Mouse (Mus musculus): ENCODE data around the gene Gm47289. TPM values are rescaled to one million over a fixed set of nuclear protein-coding genes. Genes with fewer than 3 reads are reported as not detected.

The Gm47289 gene
- total RNA-seq, 1 experiment: not detected

- Histone ChIP-seq H3K9me3 (ENCODE audit: control insufficient read depth, insufficient read depth, low read depth, low read length) (no peaks in the 10 kb centered on the region), H3K27ac (ENCODE audit: insufficient read depth, low read depth, low read length, poor library complexity, severe bottlenecking) (no peak overlapping the region), H3K4me1 (ENCODE audit: control insufficient read depth in 2 of 2, insufficient read depth in 2 of 2, low read length in 2 of 2, poor library complexity in 1 of 2) (peaks cover 0 to 3% of the 10 kb centered on the region in 2 experiments; a peak in 1 of 4 replicates), H3K9ac (ENCODE audit: insufficient read depth, low read depth, low read length, poor library complexity, severe bottlenecking) (no peak overlapping the region), H3K4me3 (ENCODE audit: insufficient read depth in 1 of 2, low read depth in 1 of 2, low read length in 2 of 2, poor library complexity in 1 of 2, severe bottlenecking in 1 of 2) (no peak overlapping the region), H3K36me3 (ENCODE audit: control insufficient read depth, insufficient read depth, low read length, poor library complexity, severe bottlenecking) (no peaks in the 10 kb centered on the region)
- no peak for TF ChIP-seq MAFK (IDR thresholded peaks at IDR 0.05; ENCODE audit: insufficient read depth, low read depth, low read length)
- TF ChIP-seq HCFC1 (IDR thresholded peaks at IDR 0.05; ENCODE audit: borderline replicate concordance, insufficient read depth, low read length): no peak
- no peak for TF ChIP-seq CHD2 (IDR thresholded peaks at IDR 0.05; ENCODE audit: low read depth, low read length)
- TF ChIP-seq ZNF384 (IDR thresholded peaks at IDR 0.05; ENCODE audit: low read depth, low read length): no peak
- TF ChIP-seq ZC3H11A (IDR thresholded peaks at IDR 0.05; ENCODE audit: borderline replicate concordance, low read depth, low read length): no peak
- no peak for DNase-seq (ENCODE audit: low read depth, low spot score)
- in situ Hi-C loops (cut with MboI; ENCODE audit: low sequenced_read_pairs in 2 of 2, unreplicated experiment in 2 of 2): no loop called here
Measured at GRCm38 (mm10) chr9:119155416-119155815, 3.5 kb upstream of the Gm47289 start.

- TF ChIP-seq ZC3H11A (IDR thresholded peaks at IDR 0.05; ENCODE audit: borderline replicate concordance, low read depth, low read length): no peak
- no peaks in the 10 kb centered on the region for H3K36me3 ChIP-seq (ENCODE audit: control insufficient read depth, insufficient read depth, low read length, poor library complexity, severe bottlenecking)
- no peaks in the 10 kb centered on the region for H3K9me3 ChIP-seq (ENCODE audit: control insufficient read depth, insufficient read depth, low read depth, low read length)
- H3K4me1 ChIP-seq (ENCODE audit: control insufficient read depth in 2 of 2, insufficient read depth in 2 of 2, low read length in 2 of 2, poor library complexity in 1 of 2): no peaks in the 10 kb centered on the region
- no peak overlapping the region for H3K4me3 ChIP-seq (ENCODE audit: insufficient read depth in 1 of 2, low read depth in 1 of 2, low read length in 2 of 2, poor library complexity in 1 of 2, severe bottlenecking in 1 of 2)
- H3K9ac ChIP-seq (ENCODE audit: insufficient read depth, low read depth, low read length, poor library complexity, severe bottlenecking): 0 out of 2 replicates have a peak overlapping the region, but pooled peaks have one; percentile 1
- in situ Hi-C loops (cut with MboI; ENCODE audit: low sequenced_read_pairs in 2 of 2, unreplicated experiment in 2 of 2): no loop called here
- no peak overlapping the region for H3K27ac ChIP-seq (ENCODE audit: insufficient read depth, low read depth, low read length, poor library complexity, severe bottlenecking)
- DNase-seq (ENCODE audit: low read depth, low spot score): no peak
Measured at GRCm38 (mm10) chr9:119155826-119156225, 3.1 kb upstream of the Gm47289 start.

- H3K9ac ChIP-seq (ENCODE audit: insufficient read depth, low read depth, low read length, poor library complexity, severe bottlenecking): peak within 1 kb of the TSS; percentile 56
- TF ChIP-seq ZNF384 (IDR thresholded peaks at IDR 0.05; ENCODE audit: low read depth, low read length): no peak
- no peak for TF ChIP-seq HCFC1 (IDR thresholded peaks at IDR 0.05; ENCODE audit: borderline replicate concordance, insufficient read depth, low read length)
- TF ChIP-seq MAFK (IDR thresholded peaks at IDR 0.05; ENCODE audit: insufficient read depth, low read depth, low read length): no peak
- no peak for TF ChIP-seq ZC3H11A (IDR thresholded peaks at IDR 0.05; ENCODE audit: borderline replicate concordance, low read depth, low read length)
- no peak for TF ChIP-seq CHD2 (IDR thresholded peaks at IDR 0.05; ENCODE audit: low read depth, low read length)
- no peak within 1 kb of the TSS; the same call in 1 of the 2 replicates for H3K27ac ChIP-seq (ENCODE audit: insufficient read depth, low read depth, low read length, poor library complexity, severe bottlenecking)
- DNase-seq (ENCODE audit: low read depth, low spot score): peak; percentile 73
- H3K4me3 ChIP-seq (ENCODE audit: insufficient read depth in 1 of 2, low read depth in 1 of 2, low read length in 2 of 2, poor library complexity in 1 of 2, severe bottlenecking in 1 of 2): peak within 1 kb of the TSS; percentile 72 to 76
- no peaks in the 10 kb centered on the region for H3K4me1 ChIP-seq (ENCODE audit: control insufficient read depth in 2 of 2, insufficient read depth in 2 of 2, low read length in 2 of 2, poor library complexity in 1 of 2)
- H3K36me3 ChIP-seq (ENCODE audit: control insufficient read depth, insufficient read depth, low read length, poor library complexity, severe bottlenecking): no peaks in the 10 kb centered on the region
- H3K9me3 ChIP-seq (ENCODE audit: control insufficient read depth, insufficient read depth, low read depth, low read length): no peaks in the 10 kb centered on the region
- in situ Hi-C loops (cut with MboI; ENCODE audit: low sequenced_read_pairs in 2 of 2, unreplicated experiment in 2 of 2): no loop called here
Measured at GRCm38 (mm10) chr9:119156278-119157201, 2.4 kb upstream of the Gm47289 start, which contains the start of gene Acaa1b. Gene Acaa1b (minus strand): TSS chr9:119157093.

GRCm38 (mm10) chr9:119160689-119161088, 1.7 kb downstream of the Gm47289 start:
- Histone ChIP-seq H3K4me1 (ENCODE audit: control insufficient read depth in 2 of 2, insufficient read depth in 2 of 2, low read length in 2 of 2, poor library complexity in 1 of 2) (no peaks in the 10 kb centered on the region), H3K4me3 (ENCODE audit: insufficient read depth in 1 of 2, low read depth in 1 of 2, low read length in 2 of 2, poor library complexity in 1 of 2, severe bottlenecking in 1 of 2) (no peak overlapping the region), H3K9ac (ENCODE audit: insufficient read depth, low read depth, low read length, poor library complexity, severe bottlenecking) (no peak overlapping the region), H3K27ac (ENCODE audit: insufficient read depth, low read depth, low read length, poor library complexity, severe bottlenecking) (no peak overlapping the region), H3K36me3 (ENCODE audit: control insufficient read depth, insufficient read depth, low read length, poor library complexity, severe bottlenecking) (no peaks in the 10 kb centered on the region), H3K9me3 (ENCODE audit: control insufficient read depth, insufficient read depth, low read depth, low read length) (no peaks in the 10 kb centered on the region)
- TF ChIP-seq ZNF384 (IDR thresholded peaks at IDR 0.05; ENCODE audit: low read depth, low read length) (no peak), CHD2 (IDR thresholded peaks at IDR 0.05; ENCODE audit: low read depth, low read length) (no peak)
- in situ Hi-C loops (cut with MboI; ENCODE audit: low sequenced_read_pairs in 2 of 2, unreplicated experiment in 2 of 2): no loop called here
- DNase-seq (ENCODE audit: low read depth, low spot score): no peak
